Mouse (Mus musculus) kidney, adult 8-10 months (tissue): Measurements from ENCODE around the gene Pilrb1.
"Not testable (repeated sequence)": the region's sequence is repeated elsewhere in the genome, so short reads cannot be mapped to it uniquely, and the experiment has no call there.

Source experiments
- DNase-seq, 2 experiments: peaks; one replicate each; pipeline ENCODE4 v3.0.0; 2022

The Pilrb1 gene

DNA sequence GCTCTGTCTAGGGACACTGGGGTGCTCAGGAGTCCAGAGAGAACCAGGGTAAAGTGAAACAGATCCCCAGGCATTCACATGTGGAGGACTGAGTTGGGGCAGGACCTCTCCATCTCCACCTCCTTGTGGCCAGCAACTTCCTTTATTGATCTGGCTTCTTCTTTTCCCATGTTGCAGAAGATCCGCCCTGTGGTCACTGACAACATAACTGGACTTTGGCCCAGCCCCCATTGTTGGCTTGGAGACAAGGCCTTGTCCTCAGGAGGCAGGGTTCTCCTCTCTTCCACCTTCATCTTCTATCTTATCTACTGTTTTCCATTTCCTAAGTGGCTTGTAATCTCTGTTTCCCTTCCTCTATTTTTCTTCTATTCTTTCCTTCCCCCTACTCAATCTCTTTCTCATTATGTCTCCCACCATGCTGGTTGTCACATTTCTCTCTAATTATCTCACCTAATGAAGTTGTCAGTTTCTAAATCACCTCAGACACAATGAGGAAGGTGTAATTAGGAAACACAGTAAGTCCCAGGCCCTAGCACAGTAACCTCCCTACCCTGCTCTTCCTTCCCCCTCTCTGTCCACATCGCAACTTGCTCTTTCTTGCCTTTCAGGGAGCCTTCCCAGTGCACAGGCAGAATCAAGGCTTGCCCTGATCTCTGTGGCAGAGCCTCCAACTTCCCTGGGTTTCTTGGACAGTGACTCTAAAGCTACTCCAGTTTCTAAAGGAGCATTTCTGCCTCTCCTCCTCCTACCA, at the start of gene Pilrb1:
Gene Pilrb1 (minus strand): TSS at position 147 of the 751 bp plus-strand sequence.
- not testable (repeated sequence) for DNase-seq

DNA sequence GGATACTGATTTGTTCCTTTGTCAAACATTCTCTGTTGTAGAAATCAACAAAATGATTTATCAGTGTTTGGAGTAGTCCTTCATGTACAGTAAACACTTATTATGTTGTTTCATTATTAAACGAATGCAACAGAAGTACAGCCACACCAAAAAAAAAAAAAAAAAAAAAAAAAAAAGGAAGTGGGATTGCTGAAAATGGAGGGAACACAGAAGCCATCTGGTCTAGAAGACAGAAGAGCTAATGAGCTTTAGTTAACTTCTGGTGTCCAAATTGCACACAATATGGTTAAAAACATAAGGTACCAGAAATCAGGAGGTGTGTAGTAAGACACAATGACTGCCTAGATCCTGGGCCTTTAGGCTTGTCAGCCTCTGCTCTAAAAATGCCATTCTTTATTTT, 39.9 kb upstream of the Pilrb1 start:
- DNase-seq: no peak

DNA sequence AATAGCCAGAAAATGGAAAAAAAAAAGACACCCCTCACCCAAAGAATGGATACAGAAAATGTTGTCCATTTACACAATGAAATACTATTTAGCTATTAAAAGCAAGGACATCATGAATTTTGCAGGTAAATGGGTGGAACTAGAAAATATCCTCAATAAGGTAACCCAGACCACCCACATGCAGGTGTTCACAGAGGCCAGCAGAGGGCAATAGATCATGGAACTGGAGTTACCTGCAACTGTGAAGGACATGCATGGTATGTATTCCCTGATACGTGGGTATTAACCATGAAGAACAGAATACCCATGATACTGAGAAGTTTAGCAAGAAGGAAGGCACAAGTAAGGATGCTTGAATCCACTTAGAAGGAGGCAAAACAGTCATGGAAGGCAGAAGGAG, 35.0 kb upstream of the Pilrb1 start:
- no peak for DNase-seq

DNA sequence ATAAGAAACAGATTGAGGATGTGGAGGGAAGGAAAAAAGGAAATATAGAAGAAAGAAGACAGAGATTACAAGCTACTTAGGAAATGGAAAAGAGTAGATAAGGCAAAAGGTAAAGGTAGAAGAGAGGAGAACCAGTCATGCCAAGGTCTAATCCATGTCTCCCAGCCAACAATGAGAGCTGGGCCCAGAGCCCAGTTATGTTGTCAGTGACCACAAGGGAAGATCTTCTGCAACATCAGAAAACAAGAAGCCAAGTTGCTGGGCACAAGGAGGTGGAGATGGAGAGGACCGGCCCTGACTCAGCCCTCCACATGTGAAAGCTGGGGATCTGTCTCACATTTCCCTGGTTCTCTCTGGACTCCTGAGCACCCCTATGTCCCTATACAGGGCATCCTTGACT, 29.8 kb upstream of the Pilrb1 start:
- DNase-seq: no peak

DNA sequence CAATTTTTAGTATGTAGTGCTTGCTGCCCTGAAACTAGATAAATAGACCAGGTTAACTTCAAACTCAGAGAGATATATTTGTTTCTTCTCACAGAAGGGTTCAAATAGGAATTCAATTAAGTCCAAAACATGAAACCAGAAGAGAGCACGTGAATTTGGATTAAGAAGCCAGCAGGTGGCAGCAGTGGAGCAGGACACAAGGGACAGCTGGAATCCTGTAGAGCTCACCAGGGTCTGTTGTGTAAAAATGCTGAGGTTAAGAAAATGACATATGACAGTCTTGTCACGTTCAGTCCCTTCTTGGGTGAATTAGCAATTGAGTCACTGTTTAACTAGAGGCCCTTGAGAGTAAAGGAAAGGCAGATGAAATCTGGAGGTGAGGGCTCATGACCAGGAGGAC, 28.0 kb upstream of the Pilrb1 start:
- DNase-seq: peak; percentile 45 to 67

DNA sequence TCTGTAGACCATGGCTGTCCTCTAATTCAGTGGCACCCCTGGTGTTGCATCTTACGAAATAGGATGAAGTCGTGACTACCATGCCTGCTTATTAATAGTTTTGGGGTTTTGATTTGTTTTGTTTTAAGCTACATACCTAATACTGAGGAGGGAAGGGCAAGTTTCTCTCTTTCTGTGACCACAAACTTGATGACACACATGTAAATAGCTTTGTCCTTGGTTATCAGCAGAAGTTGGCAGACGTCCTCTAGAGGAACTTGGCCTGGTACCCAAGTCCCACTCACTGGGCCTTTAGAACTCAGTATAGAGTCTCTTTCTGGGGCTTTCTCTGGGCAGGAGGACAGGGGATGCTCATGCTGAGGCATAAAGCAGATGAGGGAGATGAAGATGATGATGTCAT, 25.4 kb upstream of the Pilrb1 start:
- no peak for DNase-seq

DNA sequence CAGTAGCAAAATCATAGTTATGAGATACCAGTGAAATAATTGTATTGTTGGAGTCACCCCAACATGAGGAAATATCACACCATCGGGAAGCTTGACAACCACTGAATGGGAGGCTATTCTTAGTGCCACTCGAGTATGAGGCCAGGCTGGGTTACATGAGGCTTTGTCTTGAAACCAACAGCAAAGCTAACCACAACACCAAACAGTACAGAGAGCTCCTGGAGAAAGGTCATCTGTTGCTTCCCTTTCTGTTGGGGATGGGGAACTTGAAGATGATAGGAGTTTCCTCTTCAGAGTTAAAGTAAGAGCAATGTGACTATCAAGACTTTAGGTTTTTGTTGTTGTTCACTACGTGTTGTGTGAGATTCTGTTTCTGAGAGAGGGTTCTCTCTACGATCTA, 25.0 kb upstream of the Pilrb1 start:
- DNase-seq: no peak

DNA sequence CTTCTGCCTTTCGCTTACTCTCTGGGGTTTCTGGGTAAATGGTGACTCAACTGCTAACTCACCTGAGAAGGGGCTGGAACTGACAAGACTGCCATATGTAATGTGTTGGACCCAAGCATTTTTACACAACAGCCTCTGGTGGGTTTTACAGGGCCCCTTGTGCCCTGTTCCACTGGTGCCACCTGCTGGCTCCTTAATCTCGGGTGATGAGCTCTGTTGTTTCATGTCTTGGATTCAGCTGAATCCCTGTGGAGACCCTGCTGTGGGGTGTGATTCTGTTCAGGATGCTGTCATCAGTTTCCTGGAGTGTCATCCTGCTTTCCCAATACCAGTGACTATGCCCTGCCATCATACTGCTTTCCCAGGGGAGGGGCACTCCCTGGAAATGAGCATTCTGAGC, 20.0 kb upstream of the Pilrb1 start:
- no peak for DNase-seq

DNA sequence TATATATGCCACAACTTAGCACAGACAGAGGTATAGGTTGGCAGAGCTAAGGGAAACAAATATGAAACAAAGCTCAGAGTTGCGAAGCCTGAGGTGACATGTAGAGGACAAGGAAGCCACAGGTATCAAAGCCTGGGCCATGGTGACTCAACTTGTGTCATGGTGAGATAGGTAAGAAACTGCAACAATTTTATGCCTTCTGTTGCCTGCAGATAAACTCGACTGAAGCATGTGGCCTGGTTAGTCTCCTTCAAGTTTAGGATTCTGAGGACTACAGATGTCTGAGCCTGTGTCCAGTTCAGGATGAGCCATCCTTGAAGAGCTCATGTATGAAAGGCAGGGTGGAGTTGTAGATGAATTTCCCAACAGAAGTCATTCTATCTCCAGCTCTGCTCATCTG, 17.1 kb upstream of the Pilrb1 start:
- no peak for DNase-seq

DNA sequence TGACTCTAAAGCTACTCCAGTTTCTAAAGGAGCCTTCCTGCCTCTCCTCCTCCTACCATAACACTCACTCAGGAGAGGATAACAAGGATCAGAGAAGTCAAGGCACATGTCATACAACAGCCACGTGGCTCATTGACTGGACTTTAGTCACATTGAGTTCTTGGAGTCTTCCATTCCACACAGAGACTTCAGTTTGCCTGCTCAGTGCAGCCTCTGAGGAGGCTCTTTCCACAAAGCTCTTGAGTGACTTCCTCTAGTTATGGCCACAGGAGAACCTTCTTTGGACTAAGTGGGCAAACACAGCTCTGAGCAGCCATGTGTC, 14.4 kb upstream of the Pilrb1 start:
- DNase-seq: not testable (repeated sequence)

DNA sequence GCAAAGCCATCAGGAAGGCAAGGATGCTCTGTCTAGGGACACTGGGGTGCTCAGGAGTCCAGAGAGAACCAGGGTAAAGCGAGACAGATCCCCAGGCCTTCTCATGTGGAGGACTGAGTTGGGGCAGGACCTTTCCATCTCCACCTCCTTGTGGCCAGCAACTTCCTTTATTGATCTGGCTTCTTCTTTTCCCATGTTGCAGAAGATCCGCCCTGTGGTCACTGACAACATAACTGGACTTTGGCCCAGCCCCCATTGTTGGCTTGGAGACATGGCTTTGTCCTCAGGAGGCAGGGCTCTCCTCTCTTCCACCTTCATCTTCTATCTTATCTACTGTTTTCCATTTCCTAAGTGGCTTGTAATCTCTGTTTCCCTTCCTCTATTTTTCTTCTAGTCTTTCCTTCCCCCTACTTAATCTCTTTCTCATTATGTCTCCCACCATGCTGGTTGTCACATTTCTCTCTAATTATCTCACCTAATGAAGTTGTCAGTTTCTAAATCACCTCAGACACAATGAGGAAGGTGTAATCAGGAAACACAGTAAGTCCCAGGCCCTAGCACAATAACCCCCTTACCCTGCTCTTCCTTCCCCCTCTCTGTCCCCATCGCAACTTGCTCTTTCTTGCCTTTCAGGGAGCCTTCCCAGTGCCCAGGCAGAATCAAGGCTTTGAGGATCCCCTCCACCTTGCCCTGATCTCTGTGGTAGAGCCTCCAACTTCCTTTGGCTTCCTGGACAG, 13.9 kb upstream of the Pilrb1 start, which contains the start of gene Pilrb2:
Gene Pilrb2 (minus strand): TSS at position 172 of the 737 bp plus-strand sequence.
- DNase-seq: not testable (repeated sequence)

DNA sequence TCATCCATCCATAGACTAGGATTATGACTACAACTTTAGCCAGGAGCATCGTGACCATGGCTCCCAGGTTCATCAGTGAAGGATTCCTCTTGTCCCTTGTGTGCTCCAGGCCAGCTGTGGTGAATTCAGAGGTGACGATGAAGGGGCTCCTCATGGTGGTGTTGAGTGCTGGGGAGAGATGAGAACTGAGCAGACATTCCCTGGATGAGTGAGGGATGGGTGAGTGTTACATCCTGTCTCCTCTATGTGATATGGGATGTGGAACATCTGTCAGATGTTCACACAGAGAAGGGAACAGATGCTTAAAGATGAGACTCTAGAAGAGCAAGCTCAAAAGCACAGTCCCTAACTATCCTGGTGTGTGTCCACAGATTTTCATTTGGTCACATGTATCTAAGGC, 10.7 kb upstream of the Pilrb1 start:
- DNase-seq: not testable (repeated sequence)

DNA sequence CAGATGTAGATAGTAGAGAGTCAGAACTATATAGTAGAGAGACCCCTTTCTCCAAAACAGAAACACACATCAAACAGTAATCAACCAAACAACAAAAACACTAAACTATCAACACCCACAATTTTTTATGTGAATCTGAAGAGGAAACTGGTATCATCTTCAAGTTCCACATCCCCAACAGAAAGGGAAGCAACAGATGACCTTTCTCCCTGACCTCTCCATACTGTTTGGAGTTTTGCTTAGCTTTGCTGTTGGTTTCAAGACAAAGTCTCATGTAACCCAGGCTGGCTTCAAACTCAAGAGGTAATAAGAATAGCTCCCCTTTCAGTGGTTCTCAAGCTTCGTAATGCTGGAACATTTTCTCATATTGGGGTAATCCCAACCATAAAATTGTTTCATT, 6.1 kb upstream of the Pilrb1 start:
- DNase-seq: not testable (repeated sequence)

DNA sequence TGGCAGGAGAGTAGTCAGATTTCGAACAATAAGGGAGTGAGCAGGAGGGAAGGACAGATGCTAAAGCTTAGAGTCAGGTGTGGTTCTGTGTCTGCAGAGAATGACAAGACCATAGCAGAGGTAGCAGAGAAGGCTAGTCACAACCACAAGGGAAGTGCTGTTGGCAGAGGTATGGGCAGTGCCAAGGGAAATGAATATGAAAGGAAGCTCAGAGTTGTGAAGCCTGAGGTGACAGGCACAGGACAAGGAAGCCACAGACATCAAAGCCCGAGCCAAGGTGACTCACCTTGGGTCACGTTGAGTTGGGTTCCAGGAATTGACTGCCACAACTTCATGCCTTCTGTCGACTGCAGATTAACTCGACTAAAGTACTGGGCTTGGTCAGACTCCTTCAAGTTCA, 1.0 kb downstream of the Pilrb1 start:
- not testable (repeated sequence) for DNase-seq

DNA sequence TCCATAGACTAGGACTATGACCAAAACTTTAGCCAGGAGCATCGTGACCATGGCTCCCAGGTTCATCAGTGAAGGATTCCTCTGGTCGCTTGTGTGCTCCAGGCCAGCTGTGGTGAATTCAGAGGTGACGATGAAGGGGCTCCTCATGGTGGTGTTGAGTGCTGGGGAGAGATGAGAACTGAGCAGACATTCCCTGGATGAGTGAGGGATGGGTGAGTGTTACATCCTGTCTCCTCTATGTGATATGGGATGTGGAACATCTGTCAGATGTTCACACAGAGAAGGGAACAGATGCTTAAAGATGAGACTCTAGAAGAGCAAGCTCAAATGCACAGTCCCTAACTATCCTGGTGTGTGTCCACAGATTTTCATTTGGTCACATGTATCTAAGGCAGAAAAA, 3.0 kb downstream of the Pilrb1 start:
- not testable (repeated sequence) for DNase-seq

DNA sequence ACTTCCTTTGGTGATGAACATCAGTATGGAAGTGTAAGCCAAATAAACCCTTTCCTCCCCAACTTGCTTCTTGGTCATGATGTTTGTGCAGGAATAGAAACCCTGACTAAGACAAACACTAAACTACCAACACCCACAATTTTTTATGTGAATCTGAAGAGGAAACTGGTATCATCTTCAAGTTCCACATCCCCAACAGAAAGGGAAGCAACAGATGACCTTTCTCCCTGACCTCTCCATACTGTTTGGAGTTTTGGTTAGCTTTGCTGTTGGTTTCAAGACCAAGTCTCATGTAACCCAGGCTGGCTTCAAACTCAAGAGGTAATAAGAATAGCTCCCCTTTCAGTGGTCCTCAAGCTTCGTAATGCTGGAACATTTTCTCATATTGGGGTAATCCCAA, 7.6 kb downstream of the Pilrb1 start:
- DNase-seq: not testable (repeated sequence)

DNA sequence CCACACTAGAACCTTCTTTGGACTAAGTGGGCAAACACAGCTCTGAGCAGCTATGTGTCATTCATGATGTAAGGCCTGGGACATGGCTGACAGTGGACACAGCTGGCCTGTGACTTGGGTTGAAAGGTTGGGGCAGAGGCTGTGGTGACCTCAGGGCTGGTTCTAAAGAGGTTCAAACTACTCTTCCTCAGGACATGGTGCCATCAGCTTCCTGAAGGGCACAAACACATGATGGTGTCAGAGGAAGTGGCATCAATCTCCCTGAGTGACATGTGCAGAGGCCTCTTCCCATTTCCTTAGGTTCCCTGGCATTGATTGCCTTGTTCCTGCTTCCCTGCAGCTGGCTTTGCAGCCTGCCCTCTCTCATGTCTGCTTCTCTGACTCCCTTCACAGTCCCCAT, 20.8 kb downstream of the Pilrb1 start:
- not testable (repeated sequence) for DNase-seq

DNA sequence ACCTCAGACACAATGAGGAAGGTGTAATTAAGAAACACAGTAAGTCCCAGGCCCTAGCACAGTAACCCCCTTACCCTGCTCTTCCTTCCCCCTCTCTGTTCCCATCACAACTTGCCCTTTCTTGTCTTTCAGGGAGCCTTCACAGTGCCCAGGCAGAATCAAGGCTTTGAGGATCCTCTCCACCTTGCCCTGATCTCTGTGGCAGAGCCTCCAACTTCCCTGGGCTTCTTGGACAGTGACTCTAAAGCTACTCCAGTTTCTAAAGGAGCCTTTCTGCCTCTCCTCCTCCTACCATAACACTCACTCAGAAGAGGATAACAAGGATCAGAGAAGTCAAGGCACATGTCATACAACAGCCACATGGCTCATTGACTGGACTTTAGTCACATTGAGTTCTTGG, 21.3 kb downstream of the Pilrb1 start:
- DNase-seq: no peak

DNA sequence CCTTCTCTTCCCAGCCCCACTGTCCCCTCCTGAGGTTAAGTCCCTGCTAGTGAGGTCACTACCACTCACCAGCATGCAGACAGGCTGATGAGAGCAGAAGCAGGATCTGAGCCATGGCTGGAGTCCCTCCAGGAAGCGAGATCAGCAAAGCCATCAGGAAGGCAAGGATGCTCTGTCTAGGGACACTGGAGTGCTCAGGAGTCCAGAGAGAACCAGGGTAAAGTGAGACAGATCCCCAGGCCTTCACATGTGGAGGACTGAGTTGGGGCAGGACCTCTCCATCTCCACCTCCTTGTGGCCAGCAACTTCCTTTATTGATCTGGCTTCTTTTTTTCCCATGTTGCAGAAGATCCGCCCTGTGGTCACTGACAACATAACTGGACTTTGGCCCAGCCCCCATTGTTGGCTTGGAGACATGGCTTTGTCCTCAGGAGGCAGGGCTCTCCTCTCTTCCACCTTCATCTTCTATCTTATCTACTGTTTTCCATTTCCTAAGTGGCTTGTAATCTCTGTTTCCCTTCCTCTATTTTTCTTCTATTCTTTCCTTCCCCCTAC, 21.9 kb downstream of the Pilrb1 start, which contains the start of gene Pilra:
Gene Pilra (minus strand): TSS at position 316 of the 555 bp plus-strand sequence.
- DNase-seq: not testable (repeated sequence)

DNA sequence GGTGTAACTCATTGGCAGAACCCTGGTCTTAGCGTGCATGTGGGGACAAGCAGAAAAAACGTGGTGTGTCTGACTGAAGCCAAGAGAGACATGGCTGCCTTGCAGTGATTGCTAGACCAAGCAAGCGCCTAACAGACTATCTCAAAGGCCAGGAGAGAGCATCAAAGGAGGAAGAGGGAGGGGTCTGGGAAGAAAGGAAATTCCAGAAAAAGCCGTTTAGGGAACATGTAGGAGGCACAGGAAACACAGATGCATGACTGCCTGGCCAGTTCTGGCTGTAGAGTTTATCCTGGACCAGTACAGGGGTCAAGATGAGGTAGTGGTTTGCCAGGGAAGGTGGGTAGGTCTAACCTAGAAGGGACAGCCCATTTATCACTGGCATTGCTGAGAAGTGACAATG, 24.4 kb downstream of the Pilrb1 start:
- no peak for DNase-seq

DNA sequence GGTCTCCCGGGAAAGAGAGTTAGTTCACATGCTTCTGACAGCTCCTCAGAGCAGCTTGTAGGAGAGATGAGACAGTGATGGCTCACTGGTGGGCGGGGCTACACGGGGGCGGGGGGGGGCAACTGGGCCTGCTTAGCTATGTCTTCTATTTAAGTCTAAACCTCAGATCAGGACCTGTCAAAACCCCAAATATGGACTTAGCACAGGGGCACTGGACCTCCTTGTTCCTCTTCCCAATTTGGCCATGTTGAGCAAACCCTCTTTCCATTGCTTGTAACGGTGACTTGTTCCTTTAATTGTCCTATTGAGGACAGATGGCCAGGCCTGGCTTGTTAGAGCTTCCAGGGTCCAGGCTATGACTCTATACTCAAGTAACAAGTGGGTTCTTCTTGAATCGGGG, 26.4 kb downstream of the Pilrb1 start:
- no peak for DNase-seq

DNA sequence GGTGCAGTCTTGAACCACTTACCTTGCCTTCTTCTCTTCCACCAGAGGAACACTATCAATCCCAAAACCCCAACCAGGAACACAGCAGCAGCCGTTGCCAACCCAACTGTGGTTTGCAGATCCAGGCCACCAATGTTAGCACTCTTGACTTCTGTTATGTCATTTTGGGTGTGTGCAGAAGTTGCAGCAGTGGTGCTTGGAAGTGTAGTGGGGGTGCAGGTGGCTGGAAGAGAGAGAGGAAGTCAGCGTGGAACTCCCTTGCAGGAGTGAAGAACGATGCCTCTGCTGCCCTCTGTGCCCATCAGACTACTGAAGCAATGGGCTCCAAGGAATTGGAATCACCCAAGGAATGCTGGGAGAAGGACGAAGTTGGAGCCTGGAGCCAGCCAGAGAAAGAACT, 26.8 kb downstream of the Pilrb1 start:
- no peak for DNase-seq

DNA sequence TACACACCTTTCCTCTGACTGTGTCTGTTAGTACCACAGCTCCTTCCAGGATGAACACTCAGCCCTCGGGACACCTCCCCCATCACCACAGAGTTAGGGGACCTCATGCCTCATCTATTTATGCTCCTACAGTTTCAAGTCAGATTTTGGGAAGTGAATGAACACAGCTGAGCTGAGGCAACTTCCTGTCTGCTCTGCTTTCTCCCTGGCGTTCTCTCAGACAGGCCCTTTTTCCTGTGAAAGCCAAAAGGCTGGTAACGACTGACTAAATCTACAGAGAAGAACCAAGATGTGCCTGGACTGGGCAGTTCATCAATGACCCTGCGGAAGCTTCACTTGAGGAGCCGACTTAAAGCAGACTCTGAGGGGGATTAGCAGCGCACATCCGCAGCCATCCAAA, 27.7 kb downstream of the Pilrb1 start:
- no peak for DNase-seq

DNA sequence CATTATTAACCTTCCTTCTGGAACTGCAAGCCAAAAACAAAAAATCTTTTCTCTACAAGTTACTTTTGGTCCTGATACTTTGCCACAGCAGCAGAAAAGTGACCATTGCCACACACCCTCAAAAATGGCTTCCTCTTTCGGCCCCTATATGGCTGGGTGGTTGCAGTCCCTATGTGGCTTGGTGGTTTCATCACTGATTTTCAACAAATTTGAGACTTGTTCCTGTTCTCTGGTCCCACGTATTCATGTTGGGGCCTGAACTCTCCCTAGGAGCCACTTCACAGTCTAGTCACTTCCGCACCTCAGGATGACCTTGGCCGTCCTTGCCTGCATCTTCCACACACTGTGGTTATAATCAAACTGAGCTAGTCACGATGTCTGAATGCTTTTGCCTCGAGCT, 29.2 kb downstream of the Pilrb1 start:
- DNase-seq: no peak
